Mouse (Mus musculus): ENCODE data around the gene N4bp1. TPM values are rescaled to one million over a fixed set of nuclear protein-coding genes. Genes with fewer than 3 reads are reported as not detected.

N4bp1 gene
- total and polyA plus RNA-seq, 2 experiments from 2014 or later = 4.9 to 15.5 TPM

GRCm38 (mm10) chr8:86765155-86765554, 119.9 kb downstream of the N4bp1 start:
- ATAC-seq = no peak
- no peak overlapping the region for H3K4me2 ChIP-seq (ENCODE audit: low read depth, low read length)
- H3K4me3 ChIP-seq (ENCODE audit: low read length) = no peak overlapping the region
- no peaks in the 10 kb centered on the region for H3K27me3 ChIP-seq (ENCODE audit: insufficient read depth, low read length)
- no peaks in the 10 kb centered on the region for H3K9me3 ChIP-seq (ENCODE audit: low read length)
- 92% methylated on average over 10 of the region's 10 CpGs for WGBS
- H3K36me3 ChIP-seq (ENCODE audit: insufficient read depth, low read length) = no peaks in the 10 kb centered on the region
- no peak for DNase-seq (ENCODE audit: low spot score)
- no peak overlapping the region for H3K9ac ChIP-seq (replicated peaks; ENCODE audit: low read length)
- no peaks in the 10 kb centered on the region for H3K4me1 ChIP-seq (ENCODE audit: insufficient read depth, low read length)
- TF ChIP-seq CTCF (IDR thresholded peaks at IDR 0.05; ENCODE audit: low read depth) = no peak
- H3K27ac ChIP-seq = no peak overlapping the region

GRCm38 (mm10) chr8:86762806-86763205, 122.3 kb downstream of the N4bp1 start:
- Histone ChIP-seq H3K4me2 (ENCODE audit: low read depth, low read length) (no peak overlapping the region), H3K27ac (no peak overlapping the region), H3K9me3 (ENCODE audit: low read length) (no peaks in the 10 kb centered on the region), H3K36me3 (ENCODE audit: insufficient read depth, low read length) (no peaks in the 10 kb centered on the region), H3K9ac (replicated peaks; ENCODE audit: low read length) (no peak overlapping the region), H3K4me3 (ENCODE audit: low read length) (no peak overlapping the region), H3K4me1 (ENCODE audit: insufficient read depth, low read length) (no peaks in the 10 kb centered on the region), H3K27me3 (ENCODE audit: insufficient read depth, low read length) (no peaks in the 10 kb centered on the region)
- DNase-seq (ENCODE audit: low spot score) = no peak
- no peak for ATAC-seq
- no peak for TF ChIP-seq CTCF (IDR thresholded peaks at IDR 0.05; ENCODE audit: low read depth)
- WGBS = 68% methylated on average over 5 of the region's 5 CpGs

GRCm38 (mm10) chr8:86760746-86761145, 124.3 kb downstream of the N4bp1 start:
- 75% methylated on average over 6 of the region's 6 CpGs for WGBS
- H3K27me3 ChIP-seq (ENCODE audit: insufficient read depth, low read length) = no peaks in the 10 kb centered on the region
- no peaks in the 10 kb centered on the region for H3K36me3 ChIP-seq (ENCODE audit: insufficient read depth, low read length)
- H3K27ac ChIP-seq = no peak overlapping the region
- H3K4me3 ChIP-seq (ENCODE audit: low read length) = no peak overlapping the region
- no peak for DNase-seq (ENCODE audit: low spot score)
- peaks cover 6% of the 10 kb centered on the region; the same call in 1 of the 2 replicates for H3K4me1 ChIP-seq (ENCODE audit: insufficient read depth, low read length)
- no peak for TF ChIP-seq CTCF (IDR thresholded peaks at IDR 0.05; ENCODE audit: low read depth)
- H3K9me3 ChIP-seq (ENCODE audit: low read length) = no peaks in the 10 kb centered on the region
- no peak overlapping the region for H3K9ac ChIP-seq (replicated peaks; ENCODE audit: low read length)
- ATAC-seq = no peak
- H3K4me2 ChIP-seq (ENCODE audit: low read depth, low read length) = no peak overlapping the region

GRCm38 (mm10) chr8:86759090-86759491, 126.0 kb downstream of the N4bp1 start:
- 61% methylated on average over 4 of the region's 4 CpGs for WGBS
- H3K4me3 ChIP-seq (ENCODE audit: low read length) = no peak overlapping the region
- no peak overlapping the region for H3K9ac ChIP-seq (replicated peaks; ENCODE audit: low read length)
- DNase-seq (ENCODE audit: low spot score) = no peak
- no peak overlapping the region for H3K4me2 ChIP-seq (ENCODE audit: low read depth, low read length)
- no peak overlapping the region for H3K27ac ChIP-seq
- no peaks in the 10 kb centered on the region for H3K9me3 ChIP-seq (ENCODE audit: low read length)
- ATAC-seq = no peak
- no peak for TF ChIP-seq CTCF (IDR thresholded peaks at IDR 0.05; ENCODE audit: low read depth)
- H3K36me3 ChIP-seq (ENCODE audit: insufficient read depth, low read length) = no peaks in the 10 kb centered on the region
- no peaks in the 10 kb centered on the region for H3K27me3 ChIP-seq (ENCODE audit: insufficient read depth, low read length)
- H3K4me1 ChIP-seq (ENCODE audit: insufficient read depth, low read length) = peaks cover 6% of the 10 kb centered on the region; the same call in 1 of the 2 replicates

- no peak for TF ChIP-seq CTCF (IDR thresholded peaks at IDR 0.05; ENCODE audit: low read depth)
- no peaks in the 10 kb centered on the region for H3K27me3 ChIP-seq (ENCODE audit: insufficient read depth, low read length)
- no peak overlapping the region for H3K4me2 ChIP-seq (ENCODE audit: low read depth, low read length)
Observed at GRCm38 (mm10) chr8:86758651-86759050, 126.4 kb downstream of the N4bp1 start.

More at GRCm38 (mm10) chr8:86758651-86759050, 126.4 kb downstream of the N4bp1 start:
- Histone ChIP-seq H3K27ac (no peak overlapping the region), H3K36me3 (ENCODE audit: insufficient read depth, low read length) (no peaks in the 10 kb centered on the region), H3K4me1 (ENCODE audit: insufficient read depth, low read length) (peaks cover 6% of the 10 kb centered on the region; the same call in 1 of the 2 replicates), H3K4me3 (ENCODE audit: low read length) (no peak overlapping the region), H3K9me3 (ENCODE audit: low read length) (no peaks in the 10 kb centered on the region), H3K9ac (replicated peaks; ENCODE audit: low read length) (no peak overlapping the region)
- WGBS = 76% methylated on average over 3 of the region's 3 CpGs
- no peak for ATAC-seq
- DNase-seq (ENCODE audit: low spot score) = no peak

Other genes starting within 250 kb of the N4bp1 start
- gene Gm10638, start 139.6 kb downstream of the N4bp1 start, total RNA-seq (2014; rRNA removed) = not detected in 2 replicates
- 6.7 TPM in 2 replicates for gene Gm10638, start 139.6 kb downstream of the N4bp1 start, polyA plus RNA-seq (2015; fragmentation: Nextera tagmentation; extraction: Ambion mirVana)
- gene Siah1a, start 139.3 kb downstream of the N4bp1 start, total RNA-seq (2014; rRNA removed) = 69.7 and 70.9 TPM in 2 replicates
- gene Siah1a, start 139.3 kb downstream of the N4bp1 start, polyA plus RNA-seq (2015; fragmentation: Nextera tagmentation; extraction: Ambion mirVana) = 64.0 and 66.1 TPM in 2 replicates

Data from hindbrain, postnatal 0 days (tissue).